Mouse (Mus musculus) ES-E14 (cell line): ENCODE results near the gene Ylpm1.

Experiments used
- HCFC1 ChIP-seq: IDR thresholded peaks from 2 replicates; pipeline ENCODE4 v1.6.1; 2012; ENCODE audit warnings: low read length, inconsistent platforms, borderline replicate concordance; ENCODE audit not compliant: insufficient read depth
- MAFK ChIP-seq: IDR thresholded peaks from 2 replicates; pipeline ENCODE4 v1.6.1; 2014; ENCODE audit warnings: mild to moderate bottlenecking, low read depth, low read length, inconsistent platforms; ENCODE audit not compliant: insufficient read depth
- ZC3H11A ChIP-seq: IDR thresholded peaks from 2 replicates; pipeline ENCODE4 v1.6.1; 2012; ENCODE audit warnings: low read depth, mild to moderate bottlenecking, inconsistent platforms, low read length, borderline replicate concordance
- ZNF384 ChIP-seq: IDR thresholded peaks from 2 replicates; pipeline ENCODE4 v1.6.1; 2012; ENCODE audit warnings: low read depth, low read length, inconsistent platforms

DNA sequence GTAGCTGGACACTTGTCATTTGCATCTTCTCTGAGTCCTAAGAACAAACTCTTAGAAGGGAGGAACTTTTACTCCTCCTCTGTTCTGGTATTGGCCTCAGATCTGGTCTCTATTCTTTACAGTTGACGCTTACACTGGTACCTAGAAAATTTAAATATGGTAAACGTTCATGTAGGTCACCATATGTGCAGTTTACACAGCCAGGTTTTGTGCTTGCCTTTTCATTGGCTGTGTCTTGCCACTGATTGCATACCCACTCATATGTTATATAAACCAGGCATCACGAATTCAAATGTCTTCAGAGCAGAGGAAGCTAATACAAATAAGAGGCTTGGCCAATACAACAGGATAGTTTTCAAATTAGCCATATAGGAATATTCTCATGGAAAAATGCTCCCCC lies 81.0 kb downstream of the Ylpm1 start:
- TF ChIP-seq HCFC1, result no peak
- TF ChIP-seq ZNF384, result no peak
- TF ChIP-seq ZC3H11A, result no peak
- TF ChIP-seq MAFK, result no peak
